Mouse (Mus musculus): Measurements from ENCODE around the gene Cxcl2. TPM values are rescaled to one million over a fixed set of nuclear protein-coding genes. Genes with fewer than 3 reads are reported as not detected.
A peak's percentile ranks its signal among the peaks of the same experiment; 100 is the strongest.

Gene Cxcl2
- polyA plus RNA-seq, 1 experiment from 2014 or later, result not detected

DNA sequence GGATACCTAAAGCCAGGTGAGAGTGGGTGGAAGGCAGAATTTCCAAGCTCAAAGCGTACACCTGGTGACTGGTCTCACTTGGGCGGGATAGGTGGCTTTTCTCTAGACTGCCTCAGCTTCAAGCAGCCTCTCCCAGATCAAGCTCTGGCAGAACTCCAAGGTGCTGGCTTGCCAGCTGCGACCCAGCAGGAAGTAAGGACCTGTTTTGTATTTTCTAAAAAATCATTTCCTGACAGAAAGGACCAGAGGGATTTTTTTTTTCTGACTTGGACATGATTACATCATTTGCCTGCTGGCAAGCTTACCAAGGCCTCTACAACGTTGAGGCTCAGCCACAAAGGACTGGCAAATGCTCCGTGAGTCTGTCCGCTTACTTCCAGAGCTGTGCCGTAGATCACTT is 3.5 kb upstream of the Cxcl2 start:
- Histone ChIP-seq H3K27ac (no peak overlapping the region), H3K9ac (replicated peaks) (no peak overlapping the region), H3K9me3 (no peaks in the 10 kb centered on the region), H3K4me2 (replicated peaks) (no peak overlapping the region), H3K4me1 (replicated peaks) (peaks cover 11% of the 10 kb centered on the region), H3K27me3 (peaks cover 16% of the 10 kb centered on the region), H3K36me3 (no peaks in the 10 kb centered on the region), H3K4me3 (replicated peaks) (no peak overlapping the region)
- no peak for ATAC-seq
- 61% methylated on average over 7 of the region's 7 CpGs for WGBS

DNA sequence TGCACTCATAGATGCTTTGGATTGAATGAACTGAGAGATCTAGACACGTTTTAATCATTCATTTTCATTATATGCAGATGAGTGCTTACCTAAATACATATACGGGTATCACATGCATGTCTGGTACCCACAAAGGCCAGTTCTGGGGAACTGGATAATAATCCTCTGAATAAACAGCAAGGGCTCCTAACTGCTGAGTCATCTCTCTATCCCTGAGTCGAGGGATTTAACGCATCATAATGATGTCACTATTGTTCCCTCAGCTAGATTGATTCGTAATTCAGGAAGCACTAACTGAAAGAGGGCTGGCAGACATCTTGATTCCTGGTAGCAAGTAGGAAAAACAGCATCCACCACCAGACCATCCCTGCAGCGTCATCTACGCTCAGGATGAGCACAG is 3.0 kb upstream of the Cxcl2 start:
- H3K27me3 ChIP-seq, result peaks cover 16% of the 10 kb centered on the region
- WGBS, result 68% methylated on average over 7 of the region's 7 CpGs
- no peak overlapping the region for H3K4me3 ChIP-seq (replicated peaks)
- peaks cover 11% of the 10 kb centered on the region for H3K4me1 ChIP-seq (replicated peaks)
- no peak overlapping the region for H3K9ac ChIP-seq (replicated peaks)
- no peaks in the 10 kb centered on the region for H3K9me3 ChIP-seq
- H3K27ac ChIP-seq, result no peak overlapping the region
- no peak for ATAC-seq
- H3K36me3 ChIP-seq, result no peaks in the 10 kb centered on the region
- H3K4me2 ChIP-seq (replicated peaks), result no peak overlapping the region

DNA sequence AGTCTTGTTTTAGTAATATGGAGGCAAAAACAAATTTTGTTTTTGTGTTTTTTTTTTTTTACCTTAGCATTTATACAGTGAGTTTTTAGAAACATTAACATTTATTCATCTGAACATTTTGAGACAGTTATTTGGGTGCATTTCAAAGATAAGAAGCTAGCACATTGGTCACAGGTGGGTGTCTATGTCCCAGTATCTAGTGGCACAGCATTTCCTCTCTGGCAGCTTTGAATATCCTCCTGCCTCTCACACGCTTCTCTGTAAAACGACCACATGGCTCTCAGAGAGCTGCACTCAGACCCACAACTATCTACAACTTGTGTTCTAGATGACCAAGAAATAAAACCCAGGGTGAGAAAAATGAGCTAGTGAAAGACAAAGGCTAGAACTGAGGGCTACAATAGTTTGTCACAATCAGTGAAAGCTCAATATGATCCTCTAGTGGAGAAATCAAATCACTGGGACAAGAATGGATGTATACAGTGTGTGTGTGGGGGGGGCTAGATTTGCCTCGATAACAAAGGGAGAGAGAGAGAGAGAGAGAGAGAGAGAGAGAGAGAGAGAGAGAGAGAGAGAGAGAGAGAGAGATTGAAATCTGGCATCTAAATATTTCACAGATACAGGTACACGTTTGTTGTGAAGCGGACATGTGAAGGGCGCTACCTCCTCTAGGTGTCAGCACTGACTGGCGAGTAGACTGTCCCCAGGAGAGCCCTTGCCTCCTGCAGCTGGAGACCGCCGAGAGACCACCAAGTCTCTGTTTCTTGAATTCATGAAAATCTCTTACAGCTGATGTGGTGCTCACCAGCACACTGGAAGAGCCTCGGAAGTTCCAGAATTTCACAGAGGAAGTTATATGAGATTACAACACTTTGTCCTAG is 1.1 kb upstream of the Cxcl2 start:
- 11% methylated on average over 10 of the region's 10 CpGs for WGBS
- H3K27me3 ChIP-seq, result peaks cover 16% of the 10 kb centered on the region
- H3K27ac ChIP-seq, result no peak overlapping the region
- no peaks in the 10 kb centered on the region for H3K36me3 ChIP-seq
- H3K9ac ChIP-seq (replicated peaks), result no peak overlapping the region
- H3K4me1 ChIP-seq (replicated peaks), result peaks cover 11% of the 10 kb centered on the region
- peak overlapping the region; percentile 40 for H3K4me3 ChIP-seq (replicated peaks)
- no peaks in the 10 kb centered on the region for H3K9me3 ChIP-seq
- peak; percentile 79 for ATAC-seq
- peak overlapping the region; percentile 73 for H3K4me2 ChIP-seq (replicated peaks)

DNA sequence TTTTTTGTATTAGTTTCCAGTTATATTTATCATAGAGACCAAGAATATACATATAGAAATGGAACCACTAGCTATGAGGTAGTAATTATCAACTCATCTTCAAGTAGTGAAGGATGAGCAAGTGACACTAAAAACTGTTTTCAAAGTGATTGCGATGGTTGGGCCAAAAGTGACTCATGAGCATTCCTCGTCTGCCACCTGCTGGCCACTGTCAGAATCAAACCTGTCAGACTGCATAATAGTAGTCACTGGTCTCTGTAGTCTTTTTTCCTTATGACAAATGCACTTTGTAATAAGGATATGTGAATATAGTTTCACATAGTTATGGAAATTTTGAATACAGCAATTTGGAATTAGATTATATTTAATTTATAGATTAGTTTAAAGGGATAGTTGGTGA is 5.3 kb downstream of the Cxcl2 start:
- H3K4me3 ChIP-seq (replicated peaks), result no peak overlapping the region
- H3K36me3 ChIP-seq, result no peaks in the 10 kb centered on the region
- WGBS, result 4% methylated on average over 2 of the region's 2 CpGs
- H3K4me2 ChIP-seq (replicated peaks), result no peak overlapping the region
- H3K9me3 ChIP-seq, result no peaks in the 10 kb centered on the region
- no peak overlapping the region for H3K9ac ChIP-seq (replicated peaks)
- no peaks in the 10 kb centered on the region for H3K4me1 ChIP-seq (replicated peaks)
- H3K27me3 ChIP-seq, result peaks cover 11% of the 10 kb centered on the region
- ATAC-seq, result peak; percentile 75
- H3K27ac ChIP-seq, result no peak overlapping the region

DNA sequence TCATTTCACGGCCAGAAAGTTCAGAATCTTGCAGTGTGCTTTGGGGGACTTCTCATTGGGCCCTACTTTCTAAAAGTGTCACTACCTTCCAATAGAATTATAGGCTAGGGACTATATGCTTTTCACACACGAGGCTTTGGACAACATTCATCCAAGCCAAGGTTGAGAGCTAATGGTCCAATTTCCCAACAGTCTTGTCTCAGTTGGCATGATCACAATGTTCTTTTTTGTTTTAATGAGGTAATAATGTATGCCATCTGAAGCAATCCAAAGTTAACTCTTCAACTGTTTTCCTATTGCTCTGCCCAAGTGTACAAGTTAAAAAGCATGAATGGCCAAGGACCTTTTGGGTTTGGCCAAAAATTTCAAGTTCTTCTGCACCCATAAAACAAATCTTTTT is 15.8 kb downstream of the Cxcl2 start:
- Histone ChIP-seq H3K9ac (replicated peaks) (no peak overlapping the region), H3K4me2 (replicated peaks) (no peak overlapping the region), H3K4me1 (replicated peaks) (no peaks in the 10 kb centered on the region), H3K27ac (no peak overlapping the region), H3K27me3 (no peaks in the 10 kb centered on the region), H3K9me3 (no peaks in the 10 kb centered on the region), H3K4me3 (replicated peaks) (no peak overlapping the region), H3K36me3 (no peaks in the 10 kb centered on the region)
- 78% methylated on average over 2 of the region's 2 CpGs for WGBS
- ATAC-seq, result no peak

DNA sequence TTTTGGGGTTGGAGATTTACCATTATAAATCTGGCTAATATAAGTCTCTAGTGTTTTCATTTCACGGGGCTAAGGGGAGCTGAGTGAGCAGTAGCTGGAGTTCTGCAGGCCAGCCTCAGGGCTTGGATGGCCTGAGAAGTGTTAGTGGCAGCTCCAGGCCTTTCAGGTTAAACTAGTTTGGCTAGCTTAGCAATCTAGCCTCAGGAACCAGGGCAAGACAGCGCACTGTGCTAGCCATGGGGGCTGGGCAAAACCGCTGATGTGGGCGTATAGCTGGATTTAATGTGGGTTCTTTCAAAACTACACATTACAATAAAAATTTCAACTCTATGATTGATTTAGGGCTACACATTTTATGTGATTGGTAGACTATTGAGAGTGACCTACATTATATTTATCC is 19.3 kb downstream of the Cxcl2 start:
- Histone ChIP-seq H3K27me3 (no peaks in the 10 kb centered on the region), H3K4me1 (replicated peaks) (no peaks in the 10 kb centered on the region), H3K4me3 (replicated peaks) (no peak overlapping the region), H3K9me3 (no peaks in the 10 kb centered on the region), H3K4me2 (replicated peaks) (no peak overlapping the region), H3K36me3 (no peaks in the 10 kb centered on the region), H3K27ac (no peak overlapping the region), H3K9ac (replicated peaks) (no peak overlapping the region)
- ATAC-seq, result no peak
- 91% methylated on average over 4 of the region's 4 CpGs for WGBS

DNA sequence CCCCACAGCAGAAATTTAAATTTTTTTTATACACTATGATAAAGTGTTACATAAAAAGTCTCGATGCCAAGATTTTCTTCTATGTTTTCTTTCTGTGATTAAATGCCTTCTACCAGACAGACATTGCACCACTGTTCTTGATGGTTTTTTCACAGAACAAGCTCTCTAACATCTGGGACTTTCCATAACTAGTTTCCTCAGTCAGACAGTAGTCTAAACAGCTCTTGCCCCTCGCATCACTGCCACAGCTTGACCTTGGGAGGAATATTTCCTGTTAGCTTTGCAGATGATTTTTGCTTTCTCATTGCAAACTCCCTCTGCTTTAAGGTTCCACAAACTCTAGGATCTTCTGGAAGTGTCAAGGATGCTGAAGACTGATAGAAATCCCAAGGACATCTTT is 26.9 kb downstream of the Cxcl2 start:
- no peaks in the 10 kb centered on the region for H3K27me3 ChIP-seq
- WGBS, result 60% methylated on average over 2 of the region's 2 CpGs
- H3K4me2 ChIP-seq (replicated peaks), result peak overlapping the region; percentile 59
- H3K9me3 ChIP-seq, result no peaks in the 10 kb centered on the region
- H3K9ac ChIP-seq (replicated peaks), result peak overlapping the region; percentile 97
- ATAC-seq, result peak; percentile 7; the same call in 1 of the 2 replicates
- peak overlapping the region; percentile 78 for H3K4me3 ChIP-seq (replicated peaks)
- H3K36me3 ChIP-seq, result peaks cover 11% of the 10 kb centered on the region
- peak overlapping the region; percentile 99 for H3K27ac ChIP-seq
- peaks cover 18% of the 10 kb centered on the region for H3K4me1 ChIP-seq (replicated peaks)

DNA sequence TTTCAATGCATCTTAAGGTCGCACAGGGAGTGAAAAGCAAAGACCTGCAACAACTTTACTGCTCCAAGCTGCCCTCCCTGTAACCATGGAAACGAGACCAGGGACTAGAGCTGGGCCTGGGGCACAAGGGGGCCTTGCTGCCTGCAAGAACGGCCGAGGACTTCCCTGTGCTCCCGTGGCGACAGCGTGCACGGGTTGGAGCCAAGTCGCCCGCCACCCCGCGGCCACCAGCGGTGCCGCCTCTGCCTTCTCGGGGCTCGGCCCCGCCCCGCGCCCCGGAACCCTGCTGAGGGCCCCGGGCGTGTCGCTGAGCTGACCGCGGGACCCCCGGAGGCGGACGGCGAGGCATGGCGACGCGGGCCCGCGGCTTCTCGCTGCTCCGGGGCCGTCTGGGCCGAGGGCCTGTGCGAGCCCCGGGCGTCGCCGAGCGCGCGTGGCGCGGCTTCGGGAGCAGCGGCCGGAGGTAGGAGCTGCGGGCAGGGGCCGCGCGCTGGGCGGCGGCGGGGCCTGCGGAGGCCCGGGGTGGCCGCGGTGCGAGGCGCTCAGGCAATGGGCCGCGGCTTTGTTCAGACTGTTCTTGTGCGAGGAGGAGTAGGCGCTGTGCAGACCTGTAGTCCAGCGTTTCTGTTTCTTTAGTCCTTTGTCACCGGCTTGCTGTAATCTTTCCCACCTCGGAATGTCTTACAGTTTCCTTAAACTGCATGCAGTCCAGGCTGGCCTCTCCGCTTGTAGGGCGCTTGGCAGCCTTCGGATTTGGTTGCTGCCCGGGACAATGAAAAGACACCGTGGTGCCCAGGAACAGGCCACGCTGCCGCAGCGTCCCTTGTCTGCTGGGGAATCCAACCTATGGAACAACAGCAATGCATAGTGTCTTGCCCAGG is 27.5 kb downstream of the Cxcl2 start, which contains the start of gene Mthfd2l:
TSS of gene Mthfd2l (plus strand) at position 147 of the 881 bp plus-strand sequence.
- peaks cover 18% of the 10 kb centered on the region for H3K4me1 ChIP-seq (replicated peaks)
- H3K9me3 ChIP-seq, result no peaks in the 10 kb centered on the region
- H3K4me3 ChIP-seq (replicated peaks), result peak within 1 kb of the TSS; percentile 78
- WGBS, result under 1% methylated on average over 64 of the region's 79 CpGs
- peak; percentile 99 for ATAC-seq
- peak within 1 kb of the TSS; percentile 59 for H3K4me2 ChIP-seq (replicated peaks)
- peaks cover 11% of the 10 kb centered on the region for H3K36me3 ChIP-seq
- no peaks in the 10 kb centered on the region for H3K27me3 ChIP-seq
- H3K27ac ChIP-seq, result peak within 1 kb of the TSS; percentile 99
- peak within 1 kb of the TSS; percentile 97 for H3K9ac ChIP-seq (replicated peaks)

DNA sequence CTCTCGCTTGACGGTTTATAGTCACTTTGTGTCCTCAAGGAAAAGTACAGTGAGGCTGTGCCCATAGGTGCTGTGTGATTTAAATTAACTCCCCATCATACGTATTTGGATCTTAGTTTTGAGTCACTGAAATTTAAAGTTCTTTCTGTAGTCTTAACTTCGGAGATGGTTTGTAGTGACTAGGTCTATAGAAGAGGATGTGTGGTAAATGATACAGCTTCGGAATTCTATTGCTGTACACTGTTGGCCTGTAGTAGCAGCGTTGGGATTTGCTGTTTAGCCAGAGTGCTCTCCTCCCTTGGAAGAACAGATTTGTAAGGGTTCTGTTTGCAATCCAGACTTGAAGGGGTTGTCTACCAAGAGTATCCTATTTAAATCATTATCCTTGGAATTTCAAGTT is 28.2 kb downstream of the Cxcl2 start:
- peak overlapping the region; percentile 97 for H3K9ac ChIP-seq (replicated peaks)
- peaks cover 11% of the 10 kb centered on the region for H3K36me3 ChIP-seq
- H3K27me3 ChIP-seq, result no peaks in the 10 kb centered on the region
- H3K9me3 ChIP-seq, result no peaks in the 10 kb centered on the region
- 4% methylated on average over 6 of the region's 6 CpGs for WGBS
- peak overlapping the region; percentile 59 for H3K4me2 ChIP-seq (replicated peaks)
- ATAC-seq, result peak; percentile 12
- H3K4me1 ChIP-seq (replicated peaks), result peaks cover 18% of the 10 kb centered on the region
- H3K27ac ChIP-seq, result peak overlapping the region; percentile 99
- H3K4me3 ChIP-seq (replicated peaks), result peak overlapping the region; percentile 78

DNA sequence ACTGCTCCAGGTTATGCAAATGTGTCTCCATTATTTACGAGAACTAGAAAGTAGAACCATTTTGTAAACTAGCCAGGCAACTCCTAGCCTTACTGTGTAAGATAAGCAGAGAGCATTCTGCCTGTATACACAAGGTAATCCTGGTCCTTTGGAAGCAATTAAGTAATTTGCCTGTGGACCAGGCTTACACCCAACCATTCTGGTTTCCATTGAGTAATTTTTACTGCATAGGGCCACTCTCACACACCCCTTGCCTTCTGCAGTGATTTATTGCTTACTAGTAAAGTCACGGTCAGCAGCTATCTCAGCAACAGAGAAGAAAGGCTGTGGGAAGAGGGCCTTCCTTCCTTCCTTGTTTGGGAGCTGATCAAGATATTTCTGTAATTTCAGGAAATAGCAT is 33.0 kb downstream of the Cxcl2 start:
- WGBS, result 86% methylated on average over 2 of the region's 2 CpGs
- H3K4me3 ChIP-seq (replicated peaks), result no peak overlapping the region

DNA sequence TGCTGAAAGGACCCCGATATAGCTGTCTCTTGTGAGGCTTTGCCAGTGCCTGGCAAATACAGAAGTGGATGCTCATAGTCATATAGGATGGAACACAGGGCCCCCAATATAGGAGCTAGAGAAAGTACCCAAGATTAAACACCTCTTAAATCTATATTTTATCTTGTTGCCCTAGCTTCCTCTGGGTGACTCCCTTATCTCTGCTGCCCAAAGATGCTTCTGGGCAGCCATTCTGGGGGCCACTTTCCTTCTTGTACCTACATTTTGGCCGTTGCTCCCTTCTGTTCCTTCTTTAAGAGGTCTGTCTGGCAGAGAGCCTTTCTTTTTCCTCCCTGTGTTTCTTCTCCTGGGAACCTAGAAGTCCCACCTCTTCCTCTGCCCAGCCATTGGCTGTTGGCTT is 41.8 kb downstream of the Cxcl2 start:
- H3K4me3 ChIP-seq (replicated peaks), result no peak overlapping the region
- H3K4me2 ChIP-seq (replicated peaks), result no peak overlapping the region
- no peak for ATAC-seq
- no peaks in the 10 kb centered on the region for H3K9me3 ChIP-seq
- 89% methylated on average over 2 of the region's 2 CpGs for WGBS
- no peak overlapping the region for H3K27ac ChIP-seq
- no peaks in the 10 kb centered on the region for H3K4me1 ChIP-seq (replicated peaks)
- no peak overlapping the region for H3K9ac ChIP-seq (replicated peaks)
- no peaks in the 10 kb centered on the region for H3K27me3 ChIP-seq
- H3K36me3 ChIP-seq, result 0 out of 2 replicates have a peak, but pooled peaks cover 6% of the 10 kb centered on the region

More for the DNA sequence above, 33.0 kb downstream of the Cxcl2 start:
- ATAC-seq, result no peak
- Histone ChIP-seq H3K4me2 (replicated peaks) (no peak overlapping the region), H3K27me3 (no peaks in the 10 kb centered on the region), H3K9me3 (no peaks in the 10 kb centered on the region), H3K27ac (no peak overlapping the region), H3K4me1 (replicated peaks) (peaks cover 14% of the 10 kb centered on the region), H3K36me3 (peaks cover 11% of the 10 kb centered on the region), H3K9ac (replicated peaks) (no peak overlapping the region)

DNA sequence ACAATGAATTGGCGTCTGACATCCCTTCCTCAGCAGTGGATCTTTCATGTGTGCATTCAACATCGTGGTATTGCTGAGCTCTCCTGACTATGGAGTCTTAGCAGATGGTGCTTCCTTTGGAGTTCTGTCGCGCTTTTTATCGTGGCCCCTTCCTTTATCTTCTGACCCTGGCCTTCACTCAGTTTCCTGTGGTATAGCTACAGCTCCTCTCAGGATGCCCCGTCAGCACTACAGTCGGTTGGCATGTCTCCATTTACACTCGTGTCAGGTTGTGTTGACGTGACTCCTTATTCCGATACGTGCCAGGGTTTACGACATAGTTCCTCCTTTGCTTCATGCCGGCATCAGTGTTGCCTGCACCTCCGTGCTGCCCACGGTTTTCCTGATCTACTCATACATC is 45.8 kb downstream of the Cxcl2 start:
- H3K4me2 ChIP-seq (replicated peaks), result no peak overlapping the region
- H3K9me3 ChIP-seq, result no peaks in the 10 kb centered on the region
- no peak overlapping the region for H3K4me3 ChIP-seq (replicated peaks)
- H3K27ac ChIP-seq, result no peak overlapping the region
- ATAC-seq, result no peak
- H3K9ac ChIP-seq (replicated peaks), result no peak overlapping the region
- H3K36me3 ChIP-seq, result 0 out of 2 replicates have a peak, but pooled peaks cover 6% of the 10 kb centered on the region
- 87% methylated on average over 15 of the region's 15 CpGs for WGBS
- H3K4me1 ChIP-seq (replicated peaks), result no peaks in the 10 kb centered on the region
- H3K27me3 ChIP-seq, result no peaks in the 10 kb centered on the region
